Mouse (Mus musculus) cerebellum, adult 2 months (tissue): ENCODE data around the gene Gm45213. TPM values are rescaled to one million over a fixed set of nuclear protein-coding genes. Genes with fewer than 3 reads are reported as not detected.
A peak's percentile ranks its signal among the peaks of the same experiment; 100 is the strongest.

Source experiments
- DNase-seq, 2 experiments: peaks; one replicate each; pipeline ENCODE4 v3.0.0; 2021
- H3K27ac ChIP-seq: fragments of 200-500 bp; 2 replicates; pipeline ENCODE4 v1.5.1; 2012; ENCODE audit warnings: low read length, control low read depth, inconsistent platforms; ENCODE audit not compliant: insufficient read depth
- H3K27me3 ChIP-seq: fragments of 200-500 bp; 2 replicates; pipeline ENCODE4 v1.6.1; 2012; ENCODE audit warnings: inconsistent platforms, mild to moderate bottlenecking, low read length, moderate library complexity; ENCODE audit not compliant: control insufficient read depth, insufficient read depth
- H3K4me1 ChIP-seq: fragments of 200-500 bp; 2 replicates; pipeline ENCODE4 v1.6.1; 2011; ENCODE audit warnings: low read length; ENCODE audit not compliant: control insufficient read depth, insufficient read depth
- H3K4me3 ChIP-seq: fragments of 200-500 bp; replicated peaks from 2 replicates; pipeline ENCODE3; 2011; ENCODE audit warnings: mild to moderate bottlenecking, low read depth, low read length, control low read depth; ENCODE audit not compliant: insufficient read depth
- CTCF ChIP-seq: fragments of 200-500 bp; IDR thresholded peaks from 2 replicates; pipeline ENCODE4 v1.5.1; 2011; ENCODE audit warnings: low read depth, mild to moderate bottlenecking, control low read depth, low read length, moderate library complexity, borderline replicate concordance; ENCODE audit not compliant: insufficient read depth
- POLR2A ChIP-seq: fragments of 200-500 bp; IDR thresholded peaks from 2 replicates; pipeline ENCODE4 v1.6.1; 2011; ENCODE audit warnings: low read length, control low read depth, borderline replicate concordance; ENCODE audit not compliant: insufficient read depth
- WGBS: fragments of 180-500 bp; shearing (Covaris S2); methylation state at CpG from one replicate; pipeline ENCODE4 v1.1.7; 2018; 5-methylcytosine and 5-hydroxymethylcytosine counted together
- polyA plus RNA-seq: library from polyadenylated mRNA; depleted of rRNA; stranded (reverse); fragments of >200 nt; gene quantifications from 2 replicates; pipeline ENCODE4 v1.2.3, GENCODE M21; 2012

Gene Gm45213
- polyA plus RNA-seq, 1 experiment: not detected

GRCm38 (mm10) chr7:66104531-66104930, 61.1 kb downstream of the Gm45213 start:
- Histone ChIP-seq H3K4me3 (no peak overlapping the region), H3K27me3 (no peaks in the 10 kb centered on the region), H3K4me1 (no peaks in the 10 kb centered on the region), H3K27ac (no peak overlapping the region)
- WGBS: 90% methylated on average over 5 of the region's 5 CpGs
- no peak for TF ChIP-seq POLR2A
- no peak for TF ChIP-seq CTCF
- DNase-seq: no peak

- TF ChIP-seq CTCF: no peak
- TF ChIP-seq POLR2A: no peak
- WGBS: 34% methylated on average over 4 of the region's 4 CpGs
- no peaks in the 10 kb centered on the region for H3K27me3 ChIP-seq
- no peak overlapping the region for H3K4me3 ChIP-seq
- no peaks in the 10 kb centered on the region; the same call in 1 of the 2 replicates for H3K4me1 ChIP-seq
- DNase-seq: no peak
- no peak overlapping the region for H3K27ac ChIP-seq
Measured at GRCm38 (mm10) chr7:66105771-66106170, 62.4 kb downstream of the Gm45213 start.

GRCm38 (mm10) chr7:66106581-66107056, 63.2 kb downstream of the Gm45213 start:
- Histone ChIP-seq H3K27ac (no peak overlapping the region), H3K27me3 (no peaks in the 10 kb centered on the region), H3K4me3 (no peak overlapping the region), H3K4me1 (no peaks in the 10 kb centered on the region; the same call in 1 of the 2 replicates)
- WGBS: 42% methylated on average over 7 of the region's 7 CpGs
- TF ChIP-seq CTCF (no peak), POLR2A (no peak)
- DNase-seq: no peak

GRCm38 (mm10) chr7:66107206-66107605, 63.8 kb downstream of the Gm45213 start:
- 67% methylated on average over 11 of the region's 11 CpGs for WGBS

GRCm38 (mm10) chr7:66107930-66108329, 64.5 kb downstream of the Gm45213 start:
- TF ChIP-seq CTCF: peak; percentile 30; the same call in 1 of the 2 replicates
- no peak for TF ChIP-seq POLR2A
- no peaks in the 10 kb centered on the region; the same call in 1 of the 2 replicates for H3K4me1 ChIP-seq
- peak in 1 of 2 experiments; percentile 29 for DNase-seq
- no peak overlapping the region for H3K4me3 ChIP-seq
- H3K27me3 ChIP-seq: no peaks in the 10 kb centered on the region
- H3K27ac ChIP-seq: no peak overlapping the region
- 7% methylated on average over 7 of the region's 7 CpGs for WGBS

More at GRCm38 (mm10) chr7:66107206-66107605, 63.8 kb downstream of the Gm45213 start:
- no peak overlapping the region for H3K4me3 ChIP-seq
- DNase-seq: no peak
- no peak for TF ChIP-seq CTCF
- no peak for TF ChIP-seq POLR2A
- H3K4me1 ChIP-seq: no peaks in the 10 kb centered on the region; the same call in 1 of the 2 replicates
- no peaks in the 10 kb centered on the region for H3K27me3 ChIP-seq
- no peak overlapping the region for H3K27ac ChIP-seq

GRCm38 (mm10) chr7:66108961-66109854, 65.8 kb downstream of the Gm45213 start, which contains the start of gene Chsy1:
Chsy1 (plus strand) TSS chr7:66109515.
- H3K4me1 ChIP-seq: no peaks in the 10 kb centered on the region; the same call in 1 of the 2 replicates
- DNase-seq: peak; percentile 87 to 92
- peak within 1 kb of the TSS; percentile 70 for H3K4me3 ChIP-seq
- H3K27ac ChIP-seq: peak within 1 kb of the TSS; percentile 58
- no peak for TF ChIP-seq POLR2A
- TF ChIP-seq CTCF: no peak
- WGBS: 5% methylated on average over 111 of the region's 123 CpGs
- H3K27me3 ChIP-seq: no peaks in the 10 kb centered on the region

- H3K27me3 ChIP-seq: no peaks in the 10 kb centered on the region
- H3K4me3 ChIP-seq: peak overlapping the region; percentile 70
- 4% methylated on average over 72 of the region's 77 CpGs for WGBS
- H3K27ac ChIP-seq: peak overlapping the region; percentile 58; the same call in 1 of the 2 replicates
- H3K4me1 ChIP-seq: no peaks in the 10 kb centered on the region; the same call in 1 of the 2 replicates
- no peak for TF ChIP-seq POLR2A
- TF ChIP-seq CTCF: no peak
- DNase-seq: peak; percentile 49 to 60
Measured at GRCm38 (mm10) chr7:66109855-66110635, 66.6 kb downstream of the Gm45213 start.
